Mouse (Mus musculus) mature B cell (primary cell): Measurements from ENCODE around the gene Mrap2.
"Not testable (repeated sequence)": the region's sequence is repeated elsewhere in the genome, so short reads cannot be mapped to it uniquely, and the experiment has no call there.

Experiments used
- in situ Hi-C: fragments of 300-500 bp; cut with MboI; formaldehyde crosslinking; loops from 2 replicates; pipeline ENCODE4 v1.14.3; 2019

Mrap2 gene

DNA sequence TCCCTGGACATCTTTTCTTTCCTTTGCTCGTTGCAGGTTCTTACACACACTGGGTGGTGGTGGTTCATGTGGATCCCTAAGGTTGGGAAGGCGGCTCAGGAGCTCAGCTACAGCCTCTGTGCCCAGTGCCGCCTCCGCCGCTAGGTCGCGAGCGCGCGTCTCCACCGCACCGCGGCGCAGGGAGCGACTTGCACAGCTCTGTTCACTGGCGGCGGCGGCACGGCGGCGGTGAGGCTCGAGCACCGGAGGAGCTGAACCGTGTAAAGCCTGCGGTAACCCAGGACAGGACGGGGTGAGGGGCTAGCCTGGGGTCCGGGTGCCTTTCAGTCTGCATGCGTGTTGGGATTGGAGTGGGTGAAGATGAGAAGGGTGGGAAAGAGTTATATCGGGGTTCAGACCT is at the start of gene Mrap2:
Gene Mrap2 (plus strand): TSS at position 201 of the 400 bp plus-strand sequence.
- in situ Hi-C loops: no loop called here

DNA sequence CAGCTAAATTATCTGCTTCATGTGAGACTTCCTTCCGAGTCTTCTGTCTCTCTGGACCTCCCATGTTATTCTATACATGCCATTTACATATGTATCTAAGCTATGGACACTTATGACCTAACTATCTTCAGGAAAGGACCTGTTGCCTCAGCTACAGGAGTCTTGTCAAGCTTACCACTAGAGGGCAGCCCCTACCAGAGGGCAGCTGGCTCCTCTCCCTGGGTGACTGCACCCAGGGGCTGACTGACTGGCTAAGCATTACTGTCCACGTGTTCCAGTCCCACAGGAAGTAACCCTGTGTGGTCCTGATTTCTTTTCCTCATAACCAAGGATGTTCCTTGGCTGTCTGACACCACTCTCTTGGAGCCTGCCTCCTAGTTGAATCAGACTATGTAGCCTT is 46.1 kb upstream of the Mrap2 start:
- in situ Hi-C loops: no loop called here

DNA sequence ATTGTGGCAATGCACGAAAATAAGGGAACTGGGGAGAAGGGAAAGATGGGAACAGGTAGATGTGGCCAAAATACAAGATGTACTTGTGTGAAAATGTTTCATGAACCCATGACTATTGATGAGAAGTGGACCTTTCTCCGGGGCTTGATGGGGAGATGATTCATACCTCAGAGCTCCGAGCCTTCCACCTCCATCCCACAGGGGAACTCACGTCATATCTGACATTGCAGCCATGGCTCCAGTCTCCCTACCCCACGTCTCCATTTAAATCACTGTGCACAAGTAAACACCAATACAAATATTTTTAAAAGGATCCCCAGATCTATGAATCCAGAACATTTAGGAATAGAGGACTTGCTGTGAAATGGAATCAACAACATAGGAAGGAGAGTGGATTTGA is 29.1 kb upstream of the Mrap2 start:
- in situ Hi-C loops: no loop called here

DNA sequence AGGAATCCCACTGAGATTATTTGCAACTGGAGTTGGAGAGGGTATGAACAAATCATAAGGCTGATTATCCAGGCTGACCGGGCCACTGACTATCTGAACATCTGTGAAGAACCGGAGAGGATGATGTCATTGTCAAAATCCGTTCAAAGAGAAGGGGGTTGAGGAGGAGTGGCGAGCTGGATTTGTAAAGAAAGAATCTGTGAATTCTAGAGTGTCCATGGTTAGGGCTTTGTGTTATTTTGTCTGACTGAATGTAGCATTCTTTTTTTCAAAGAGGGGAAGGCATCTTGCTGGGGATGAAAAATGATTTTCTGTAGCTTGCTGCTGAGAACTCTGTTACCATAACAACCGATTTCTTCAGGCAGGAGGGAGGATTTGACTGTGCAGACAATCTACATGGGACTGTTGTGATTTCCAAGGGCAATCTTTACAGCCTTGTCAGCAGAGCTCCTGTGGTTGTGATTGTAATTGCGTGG is 28.6 kb upstream of the Mrap2 start:
- in situ Hi-C loops: no loop called here

DNA sequence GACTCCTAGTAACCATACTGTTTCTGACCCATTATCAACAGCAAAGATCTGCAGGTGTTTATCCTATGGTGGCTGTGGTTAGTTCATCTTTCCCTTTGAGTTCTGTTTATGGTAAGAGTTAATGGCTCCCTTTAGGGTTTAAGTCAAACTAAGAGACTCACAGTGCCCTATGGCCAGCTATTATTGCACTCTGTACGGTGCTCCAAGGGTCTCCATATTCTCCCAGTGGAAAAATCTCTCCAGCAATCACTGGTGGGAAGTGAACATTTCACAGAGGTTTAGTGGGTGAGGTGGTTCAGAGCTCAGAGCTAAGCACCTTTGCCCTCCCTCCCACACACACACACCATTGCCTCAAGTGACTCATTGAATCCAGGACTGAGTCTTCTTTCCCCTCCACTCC is 28.1 kb upstream of the Mrap2 start:
- in situ Hi-C loops: no loop called here

DNA sequence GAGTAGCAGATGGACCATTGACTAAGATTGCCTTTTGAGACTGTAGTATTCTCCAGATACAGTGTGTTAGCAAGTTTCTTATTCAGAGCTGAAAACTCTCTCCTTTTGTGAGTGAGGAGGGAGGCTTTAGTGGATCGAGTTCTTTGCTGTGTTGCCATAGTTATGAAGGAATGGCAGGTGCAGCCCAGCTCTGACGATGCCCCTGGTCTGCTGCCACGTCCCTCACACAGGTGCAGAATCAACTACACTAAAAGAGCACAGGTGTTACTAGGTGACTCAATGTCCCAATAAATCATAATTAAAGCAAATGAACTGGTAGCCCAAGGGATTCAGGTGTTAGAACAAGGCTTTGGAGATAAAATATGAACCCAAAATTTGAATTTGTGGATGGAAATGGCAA is 25.1 kb upstream of the Mrap2 start:
- in situ Hi-C loops: no loop called here

DNA sequence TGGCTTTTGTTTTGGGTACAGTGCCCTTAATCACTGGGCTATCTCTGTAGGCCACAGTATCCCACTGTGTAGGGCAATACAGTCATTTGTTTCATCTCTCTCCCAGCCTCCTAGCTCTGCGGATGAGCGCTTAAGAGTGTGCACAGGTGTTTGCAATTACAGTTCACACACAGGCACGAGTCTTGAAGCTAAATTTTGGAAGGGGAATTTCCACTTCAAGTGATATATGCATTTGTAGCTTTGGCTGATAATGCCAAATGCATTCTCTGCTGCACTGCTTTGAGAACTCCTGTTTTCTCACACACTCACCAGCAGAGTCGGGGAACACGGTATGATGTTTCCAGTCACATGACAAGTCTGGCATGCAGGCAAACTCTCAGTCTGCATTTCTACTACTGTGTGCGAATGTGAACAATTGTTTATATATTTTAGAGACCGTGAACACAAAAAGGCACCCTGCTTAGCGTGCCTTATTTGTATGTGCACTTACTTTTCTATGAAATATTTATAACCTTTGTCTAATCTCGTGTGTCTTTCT is 22.1 kb upstream of the Mrap2 start:
- in situ Hi-C loops: no loop called here

DNA sequence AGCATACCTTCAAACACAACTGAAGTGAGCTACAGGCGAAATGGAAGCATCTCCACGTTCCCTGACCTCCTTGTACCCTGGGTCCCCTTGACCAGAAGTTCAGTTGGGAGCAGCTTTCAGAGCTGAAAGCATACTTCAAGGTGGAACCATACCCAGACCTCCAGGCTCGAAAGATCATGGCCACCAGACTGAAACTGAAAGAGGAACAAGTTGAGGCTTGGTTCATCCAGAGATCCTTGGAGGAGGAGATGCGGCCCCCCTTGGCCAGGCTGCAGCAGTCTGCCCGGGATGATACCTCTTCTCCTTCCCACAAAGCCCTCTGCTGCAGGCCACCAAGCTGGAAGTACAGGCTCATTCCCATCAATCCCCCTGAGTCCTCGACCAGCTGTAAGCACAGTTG is 17.1 kb upstream of the Mrap2 start:
- in situ Hi-C loops: not testable (repeated sequence)

DNA sequence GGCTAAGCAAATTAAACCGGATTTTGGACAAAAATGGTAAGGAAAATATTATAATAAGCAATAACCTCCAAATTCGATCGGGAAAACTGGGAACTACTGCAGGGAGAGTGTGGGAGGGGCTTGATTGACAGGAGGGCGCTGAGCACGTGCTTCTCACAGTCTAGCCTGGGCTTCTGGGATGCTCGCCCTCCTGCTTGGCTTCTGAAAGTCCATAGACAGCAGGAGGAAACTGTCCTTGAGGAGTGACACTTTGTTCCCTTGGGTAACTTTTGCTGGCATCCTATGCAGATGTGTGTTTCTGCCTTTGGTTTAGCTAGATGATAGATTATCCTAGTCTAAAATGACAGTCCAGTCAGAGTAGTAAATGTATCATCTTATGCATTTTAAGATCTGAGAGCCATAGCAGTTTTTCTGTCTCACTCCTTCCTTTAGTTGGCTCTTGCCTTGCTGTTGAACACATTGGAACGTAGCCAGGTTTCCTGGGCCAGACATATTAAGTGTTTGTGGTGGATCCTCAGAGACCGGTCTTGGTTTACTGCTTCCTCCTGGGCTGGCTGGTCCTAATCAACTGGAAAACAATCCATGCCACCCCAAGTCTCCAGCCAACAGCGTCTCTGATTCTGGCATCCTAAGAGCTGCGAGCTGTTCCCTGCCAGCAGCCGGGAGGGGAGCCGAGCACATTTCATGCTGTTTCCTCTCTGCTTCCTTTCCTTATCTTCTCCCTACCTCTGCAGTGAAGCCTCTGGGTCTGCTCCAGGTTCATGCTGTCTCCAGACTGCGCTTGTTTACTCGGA is 8.1 kb upstream of the Mrap2 start:
- in situ Hi-C loops: no loop called here

DNA sequence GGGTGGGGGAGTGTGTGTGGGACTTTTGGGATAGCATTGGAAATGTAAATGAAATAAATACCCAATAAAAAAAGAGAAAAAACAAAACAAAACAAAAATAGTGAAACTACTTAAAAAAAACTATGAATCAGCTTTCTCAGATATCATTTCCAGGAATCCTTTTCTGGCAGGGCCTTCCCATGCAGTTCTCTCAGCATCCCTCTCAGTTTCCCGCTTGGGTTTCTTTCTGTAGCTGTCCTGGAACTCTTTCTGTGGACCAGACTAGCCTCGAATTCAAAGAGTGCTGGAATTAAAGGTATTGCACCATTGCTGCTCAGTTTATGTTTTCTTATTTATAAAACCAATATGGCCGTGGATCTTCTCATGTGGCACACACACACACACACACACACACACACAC is 1.0 kb upstream of the Mrap2 start:
- in situ Hi-C loops: no loop called here

DNA sequence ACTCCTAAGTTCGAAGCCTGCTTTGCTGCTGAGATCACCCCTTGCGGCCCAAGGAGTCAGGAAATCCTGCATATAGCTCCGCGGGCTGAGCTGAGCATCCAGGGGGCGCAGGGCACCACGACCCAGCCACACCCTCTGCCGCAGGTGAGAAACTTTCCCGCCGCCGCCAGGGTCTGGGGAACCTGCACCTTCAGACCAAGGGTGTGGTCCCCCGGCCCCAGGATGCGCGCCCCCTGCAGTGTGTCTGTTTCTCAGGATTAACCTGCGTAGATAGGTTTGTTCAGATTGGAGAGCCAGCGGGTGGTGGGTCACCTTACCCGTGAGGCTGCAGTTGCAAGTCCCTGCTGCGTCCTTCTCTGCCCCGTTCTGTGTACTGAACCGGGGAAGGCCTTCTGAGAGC is 426 bp downstream of the Mrap2 start:
- in situ Hi-C loops: no loop called here

DNA sequence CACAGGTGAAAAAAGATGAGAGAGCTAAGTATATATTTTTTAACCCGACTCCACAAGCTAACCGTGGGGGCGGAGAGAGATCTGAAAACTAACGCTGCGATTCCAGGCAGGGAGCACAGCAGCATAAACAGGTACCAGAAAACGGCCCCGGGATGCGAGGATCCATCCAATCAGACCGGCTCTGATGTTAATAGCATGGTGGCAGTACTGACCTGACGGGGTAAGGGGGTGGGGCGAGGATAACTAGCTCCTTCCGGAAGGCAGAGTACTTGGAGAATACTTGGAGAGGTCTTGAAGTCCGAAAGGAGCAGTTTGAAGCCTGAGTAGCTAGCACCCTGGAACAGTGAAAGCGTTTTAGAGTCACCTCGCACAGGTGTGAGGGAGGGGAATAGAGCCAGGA is 1.1 kb downstream of the Mrap2 start:
- in situ Hi-C loops: no loop called here

DNA sequence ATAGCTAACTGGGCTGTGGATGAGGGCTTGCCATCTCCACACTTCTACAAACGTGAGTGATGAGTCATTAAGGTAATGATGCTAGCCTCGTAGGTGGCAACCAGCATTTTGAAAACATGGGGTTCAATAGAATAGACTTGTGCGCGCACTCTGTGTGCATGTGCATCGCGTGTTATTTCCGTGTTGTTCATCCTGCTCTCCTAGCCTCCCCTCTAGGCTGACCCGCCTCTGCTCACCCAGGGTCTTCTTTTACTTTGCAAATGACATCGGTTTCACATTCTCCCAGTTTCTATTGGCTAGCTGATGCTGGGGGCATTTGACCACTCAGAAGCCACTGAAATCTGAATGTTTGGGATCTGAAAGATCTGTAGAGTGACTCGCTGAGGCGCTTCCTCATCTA is 1.6 kb downstream of the Mrap2 start:
- in situ Hi-C loops: no loop called here

DNA sequence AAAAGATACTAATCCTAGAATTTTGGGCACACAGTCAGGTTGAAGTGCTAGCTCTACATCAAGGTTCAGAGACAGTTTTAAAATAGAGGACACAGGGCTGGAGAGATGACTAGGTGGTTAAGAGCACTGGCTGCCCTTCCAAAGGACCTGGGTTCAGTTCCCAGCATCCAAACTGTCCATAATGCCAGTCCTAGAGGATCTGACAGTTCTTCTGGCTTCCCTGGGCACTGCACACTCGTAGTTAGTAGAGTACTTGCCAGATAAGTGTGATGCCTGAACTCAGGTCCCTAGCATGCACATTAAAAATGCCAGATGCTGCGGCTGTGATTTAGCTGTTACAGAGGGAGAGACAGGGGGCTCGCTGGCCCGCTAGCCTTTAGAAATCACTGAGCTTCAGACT is 2.3 kb downstream of the Mrap2 start:
- in situ Hi-C loops: no loop called here

DNA sequence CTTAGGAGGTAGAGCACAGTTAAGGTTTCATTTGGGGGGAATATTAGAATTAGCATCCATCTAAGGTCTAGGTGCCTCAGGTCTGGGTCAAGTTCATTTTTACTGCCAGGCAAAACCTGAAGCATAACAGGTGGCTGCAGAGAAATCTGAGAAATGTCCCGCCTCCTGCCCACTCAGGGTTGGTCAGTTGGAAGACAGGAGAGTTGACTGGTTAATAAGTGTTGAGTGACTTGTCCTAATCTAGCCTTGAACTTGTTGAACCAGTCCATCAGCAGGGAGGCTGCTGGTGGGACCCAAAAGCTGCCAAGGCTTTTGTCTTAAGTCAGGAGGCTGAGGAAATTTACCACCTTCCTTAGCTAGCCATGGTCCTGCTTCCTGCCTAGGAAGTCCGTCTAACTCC is 3.8 kb downstream of the Mrap2 start:
- in situ Hi-C loops: no loop called here

DNA sequence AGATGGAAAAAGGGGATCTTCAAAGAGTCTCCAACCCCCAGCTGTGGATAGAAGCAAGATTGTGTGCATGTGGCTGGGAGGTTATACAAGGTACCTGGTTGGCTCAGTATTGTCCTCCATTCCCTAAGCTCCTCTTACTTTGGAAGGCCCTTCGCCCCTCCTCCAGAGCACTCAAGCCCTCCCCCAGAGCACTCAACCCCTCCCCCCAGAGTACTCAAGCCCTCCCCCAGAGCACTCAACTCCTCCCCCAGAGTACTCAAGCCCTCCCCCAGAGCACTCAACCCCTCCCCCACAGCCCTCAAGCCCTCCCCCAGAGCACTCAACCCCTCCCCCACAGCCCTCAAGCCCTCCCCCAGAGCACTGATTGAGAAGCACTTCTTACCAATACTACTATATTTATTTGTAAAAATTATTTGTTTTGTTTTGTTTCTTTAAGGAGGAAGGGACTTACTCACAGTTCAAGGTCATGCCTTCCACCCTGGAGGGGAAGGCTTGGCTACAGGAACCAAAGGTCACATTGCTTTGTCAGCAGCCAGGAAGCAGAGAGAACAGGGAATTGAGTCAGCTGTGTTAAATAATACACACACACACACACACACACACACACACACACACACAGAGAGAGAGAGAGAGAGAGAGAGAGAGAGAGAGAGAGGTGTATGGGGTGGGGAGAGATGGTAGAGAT is 8.7 kb downstream of the Mrap2 start:
- in situ Hi-C loops: no loop called here

DNA sequence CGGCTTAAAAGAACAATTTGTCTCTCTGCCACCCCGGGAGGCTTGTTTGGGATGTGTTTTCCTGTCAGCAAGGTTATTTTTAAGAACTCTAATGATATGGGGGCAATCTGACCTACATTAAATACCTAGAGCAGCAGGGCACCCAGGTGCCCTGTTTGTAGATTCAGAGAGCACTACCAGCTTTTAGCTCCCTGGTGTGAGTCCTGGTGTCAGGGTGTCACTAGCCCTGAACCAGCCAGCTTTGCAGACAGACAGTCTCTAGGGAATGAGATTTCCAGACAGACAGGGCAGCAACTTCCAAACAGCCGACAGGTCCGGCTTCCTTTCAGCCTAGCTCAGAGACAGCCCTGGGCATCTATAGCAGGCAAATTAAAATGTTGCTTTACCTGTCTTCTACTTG is 18.5 kb downstream of the Mrap2 start:
- in situ Hi-C loops: no loop called here

DNA sequence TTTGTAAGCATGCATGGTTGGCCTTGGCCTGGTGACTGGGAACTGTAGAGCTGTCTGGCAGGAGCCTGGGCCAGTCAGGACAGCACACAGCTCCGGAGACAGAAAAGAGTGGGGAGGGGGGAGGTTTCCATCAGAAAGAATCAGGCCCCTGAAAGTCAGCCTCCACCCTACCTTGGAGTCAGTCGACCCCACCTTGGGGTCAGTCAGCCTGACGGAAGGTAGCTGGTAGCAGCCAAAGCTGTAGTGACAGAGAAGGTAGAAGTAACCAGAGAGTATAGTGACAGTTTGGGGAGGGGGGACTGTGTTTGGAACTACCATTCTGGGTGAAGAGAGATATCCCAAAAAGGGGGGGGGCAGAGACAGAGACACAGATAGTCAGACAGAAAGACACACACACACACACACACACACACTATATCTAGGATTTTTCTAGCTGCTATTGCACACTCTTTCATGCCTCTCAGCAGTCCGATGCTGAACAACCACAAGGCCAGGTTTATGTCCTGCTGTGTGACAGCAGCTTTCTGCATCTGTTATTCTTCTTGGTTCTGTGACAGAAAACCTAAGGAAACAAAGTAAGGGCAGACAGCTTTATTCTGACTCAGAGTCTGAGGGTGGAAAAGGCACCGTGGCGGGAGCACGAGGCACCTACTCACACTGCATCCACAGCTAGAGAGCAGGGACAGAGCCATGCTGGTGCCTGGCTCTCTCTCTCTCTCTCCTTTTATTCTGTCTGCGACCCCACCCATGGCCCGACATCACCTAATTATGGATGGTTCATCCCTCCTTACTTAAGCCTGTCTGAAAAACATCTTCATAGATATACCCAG is 23.1 kb downstream of the Mrap2 start:
- in situ Hi-C loops: no loop called here

DNA sequence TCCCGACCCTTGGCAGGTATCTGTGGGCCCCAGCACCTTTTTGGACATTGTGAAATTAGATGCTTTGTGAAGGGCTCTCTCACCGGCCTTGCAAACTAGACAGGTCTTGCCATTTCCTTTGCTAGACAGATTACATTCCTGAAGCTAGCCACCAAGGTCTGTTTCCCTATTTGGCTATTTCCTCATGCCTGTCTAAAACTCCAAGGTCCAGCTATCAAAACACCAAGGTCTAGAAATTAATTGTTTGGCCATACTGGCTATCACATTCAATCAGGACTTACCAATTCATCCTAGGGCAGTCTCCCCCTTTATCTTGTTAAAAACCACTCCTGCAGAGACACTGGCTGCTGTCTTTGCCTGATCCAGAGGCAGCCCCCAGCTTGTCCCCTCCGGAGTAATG is 23.9 kb downstream of the Mrap2 start:
- in situ Hi-C loops: no loop called here

DNA sequence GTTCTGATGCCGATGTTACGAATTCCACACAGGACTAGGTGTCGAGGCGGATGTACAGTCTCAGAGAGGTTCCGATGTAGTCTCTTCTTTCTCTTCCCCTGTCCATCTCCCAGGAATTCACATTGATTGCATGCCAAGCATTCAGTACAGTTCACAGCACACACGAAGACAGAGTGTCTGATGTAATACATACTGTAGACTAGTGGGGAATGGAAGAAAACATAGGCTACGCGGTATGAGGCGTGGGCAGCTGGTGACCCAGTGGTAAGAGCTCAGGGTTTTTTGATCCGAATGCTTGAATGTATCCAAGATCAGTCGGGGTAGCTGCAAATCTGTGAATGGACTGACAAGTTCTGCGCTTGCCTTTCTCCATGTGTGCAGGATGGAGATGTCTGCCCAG is 25.0 kb downstream of the Mrap2 start:
- in situ Hi-C loops: no loop called here

DNA sequence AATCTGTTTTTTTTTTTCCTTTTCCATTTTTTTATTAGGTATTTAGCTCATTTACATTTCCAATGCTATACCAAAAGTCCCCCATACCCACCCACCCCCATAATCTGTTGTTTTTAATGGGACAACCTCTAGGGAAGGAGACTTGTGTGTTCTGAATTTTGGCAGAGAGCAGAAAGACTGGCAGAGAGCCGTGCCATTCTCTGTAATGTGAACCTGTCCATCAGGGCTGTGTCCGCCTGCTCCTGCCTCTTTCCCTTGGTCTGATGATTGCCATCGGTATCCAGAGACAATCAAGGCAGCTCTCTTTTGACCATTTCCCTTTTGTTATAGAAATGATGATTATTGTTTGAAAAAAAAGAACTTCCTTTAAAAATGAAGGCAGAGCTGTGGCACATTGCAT is 26.8 kb downstream of the Mrap2 start:
- in situ Hi-C loops: no loop called here

DNA sequence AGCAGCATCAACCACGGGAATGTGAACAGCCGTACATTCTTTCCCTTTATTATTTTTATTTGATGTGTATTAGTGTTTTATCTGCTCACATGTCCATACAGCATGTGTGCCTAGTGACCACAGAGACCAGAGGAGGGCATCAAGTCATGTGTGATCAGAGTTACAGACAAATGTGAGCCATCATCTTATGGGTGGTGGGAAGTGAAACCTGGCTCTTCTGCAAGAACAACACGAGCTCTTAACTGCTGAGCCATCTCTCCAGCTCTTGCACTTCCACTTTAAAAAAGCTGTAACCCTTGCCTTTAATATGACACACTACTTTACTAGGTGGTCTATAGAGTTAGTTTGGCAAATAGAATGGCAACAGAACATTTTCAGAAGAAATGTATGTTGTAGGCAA is 27.4 kb downstream of the Mrap2 start:
- in situ Hi-C loops: no loop called here
